Comparison of ENCODE assay signal across 8 mouse cellular contexts in the genomic region with DNA sequence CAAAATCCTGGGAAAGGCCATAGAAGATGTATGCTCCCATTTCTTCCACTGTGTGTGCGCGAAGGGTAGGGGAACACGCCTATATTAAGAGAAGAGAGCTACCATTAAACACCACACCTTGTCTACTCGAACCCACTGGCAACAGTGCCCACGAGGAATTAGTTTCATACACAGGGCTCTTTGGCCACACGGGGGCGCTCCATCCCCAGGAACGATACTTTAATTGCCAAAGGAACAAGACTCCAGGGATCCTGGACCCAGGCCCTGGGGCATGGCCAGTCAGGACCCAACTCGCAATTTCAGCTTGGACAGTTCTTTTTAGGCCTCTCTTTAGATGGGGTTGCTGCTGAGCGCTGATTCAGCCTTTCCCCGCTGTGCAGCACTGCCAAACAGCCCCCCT. TPM values are rescaled to one million over a fixed set of nuclear protein-coding genes. Genes with fewer than 3 reads are reported as not detected.
DNase-seq lines count a peak whose midpoint lies in the region; ATAC-seq lines count a peak whose summit lies in the region.

No protein-coding gene starts in this region.

- peak; percentile 46 for ATAC-seq in CD4-positive, CD25-positive, alpha-beta regulatory T cell, adult 4 months
- ATAC-seq in heart, embryonic 12.5 days (ENCODE audit: insufficient number of reproducible peaks, low FRiP score): peak; percentile 7; the same call in 1 of the 2 replicates

- H3K9ac ChIP-seq in heart, embryonic 12.5 days: no peak overlapping the region

- H3K4me2 ChIP-seq in heart, embryonic 12.5 days: no peak overlapping the region

- no peaks in the 10 kb centered on the region for H3K9me3 ChIP-seq in heart, embryonic 12.5 days (replicated peaks)

- H3K4me1 ChIP-seq in heart, embryonic 12.5 days (replicated peaks): peaks cover 26% of the 10 kb centered on the region

- WGBS in heart, embryonic 12.5 days: 5% methylated on average over 11 of the region's 11 CpGs

- DNase-seq in adrenal gland, adult (ENCODE audit: inconsistent age in 2 of 2, low spot score in 1 of 2): peak; percentile 81 to 95
- DNase-seq in embryo, embryonic 10 days (ENCODE audit: low spot score): peak; percentile 83
- peak; percentile 83 to 94 for DNase-seq in layer of hippocampus, adult 8-10 months (ENCODE audit: low spot score in 2 of 2)
- DNase-seq in lung, postnatal 25 days (ENCODE audit: low spot score): peak; percentile 83
- DNase-seq in retina, embryonic 14.5 days (ENCODE audit: low spot score): peak; percentile 91
- peak; percentile 74 to 83 for DNase-seq in thymus, postnatal 36 days

- no peak overlapping the region for H3K27ac ChIP-seq in heart, embryonic 12.5 days (ENCODE audit: poor library complexity, severe bottlenecking)

- H3K27me3 ChIP-seq in heart, embryonic 12.5 days (replicated peaks): peaks cover 23% of the 10 kb centered on the region

- H3K4me3 ChIP-seq in heart, embryonic 12.5 days: no peak overlapping the region

- 0 out of 2 replicates have a peak, but pooled peaks cover under 1% of the 10 kb centered on the region for H3K36me3 ChIP-seq in heart, embryonic 12.5 days

RNA-seq across cellular contexts. Expression of a gene that starts 2.6 kb away (rescaled TPM):
- polyA plus RNA-seq in CD4-positive, CD25-positive, alpha-beta regulatory T cell, adult 4 months (2017; shearing (Covaris generic)): 10 to 100 TPM; 17.3 to 17.4 TPM
- 0.36 and 0.56 TPM in 2 replicates for polyA plus RNA-seq in heart, embryonic 12.5 days (2016; fragmentation: Nextera tagmentation; extraction: Ambion mirVana)
- 100 to 1,000 TPM; 163 to 211 (median 185) TPM for total RNA-seq in layer of hippocampus, adult 8-10 months (2022)

RNA-seq across cellular contexts. Expression of a gene that starts 29.6 kb away (rescaled TPM):
- polyA plus RNA-seq in CD4-positive, CD25-positive, alpha-beta regulatory T cell, adult 4 months (2017; shearing (Covaris generic)): 100 to 1,000 TPM; 191 to 247 TPM
- polyA plus RNA-seq in heart, embryonic 12.5 days (2016; fragmentation: Nextera tagmentation; extraction: Ambion mirVana): 51.7 and 52.8 TPM in 2 replicates
- 100 to 1,000 TPM; 137 to 170 (median 155) TPM for total RNA-seq in layer of hippocampus, adult 8-10 months (2022)

Comparison
In these comparisons a context has a peak if more than half of its experiments do, and no peak if none do; other contexts are left out.
1. RNA of a gene that starts 2.6 kb away (polyA plus RNA-seq): 17.3 to 17.4 TPM in CD4-positive, CD25-positive, alpha-beta regulatory T cell, adult 4 months; 0.36 to 0.56 TPM in heart, embryonic 12.5 days; every median in the first group is over 10 times any median in the second.
2. Peak in every context shown above with its lines, with median percentiles within 50 percentile points of each other: DNase-seq.